Mouse (Mus musculus): ENCODE data around the gene Pacrg. TPM values are rescaled to one million over a fixed set of nuclear protein-coding genes. Genes with fewer than 3 reads are reported as not detected.

Gene Pacrg
- polyA plus RNA-seq, 1 experiment = 5.5 TPM

DNA sequence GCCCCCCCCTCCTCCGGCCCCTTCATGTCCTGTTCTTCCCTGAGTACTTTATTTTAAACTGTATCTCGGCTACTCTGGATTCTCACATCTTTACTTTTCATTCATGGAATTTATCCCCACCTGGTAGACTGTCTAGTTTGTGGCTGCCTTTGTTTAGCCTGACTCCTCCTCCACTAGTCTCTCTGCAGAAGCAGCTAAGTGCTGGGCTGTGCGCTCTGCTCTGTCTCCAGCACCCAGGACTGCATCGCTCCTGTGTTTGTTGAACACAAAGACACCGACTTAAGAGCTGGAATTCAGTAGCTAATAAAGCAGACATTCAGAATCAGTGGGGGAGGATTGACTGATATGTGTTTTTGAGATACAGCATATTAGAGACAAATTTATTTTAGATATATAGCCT, 391.7 kb downstream of the Pacrg start:
- H3K79me2 ChIP-seq (ENCODE audit: control insufficient read depth, insufficient read depth) = no peaks in the 10 kb centered on the region
- no peak overlapping the region for H3K4me3 ChIP-seq (ENCODE audit: insufficient read depth, poor library complexity, severe bottlenecking)
- no peak overlapping the region for H3ac ChIP-seq (ENCODE audit: control insufficient read depth, insufficient read length, low read depth)
- no peaks in the 10 kb centered on the region for H3K36me3 ChIP-seq (ENCODE audit: control insufficient read depth, insufficient read depth)
- no peaks in the 10 kb centered on the region for H3K27me3 ChIP-seq (ENCODE audit: control insufficient read depth, insufficient read depth, insufficient read length)
- H3K79me3 ChIP-seq (ENCODE audit: low read depth) = no peaks in the 10 kb centered on the region
- TF ChIP-seq MAX (IDR thresholded peaks at IDR 0.05) (no peak), USF1 (IDR thresholded peaks at IDR 0.05; ENCODE audit: low read depth) (no peak), MYOD1 (IDR thresholded peaks at IDR 0.05; ENCODE audit: control insufficient read depth, insufficient read length, low read depth) (no peak), CEBPB (IDR thresholded peaks at IDR 0.05; ENCODE audit: low read depth) (no peak), MYOG (IDR thresholded peaks at IDR 0.05; ENCODE audit: control insufficient read depth, extremely low read depth, insufficient read length) (no peak), FOSL1 (IDR thresholded peaks at IDR 0.05; ENCODE audit: insufficient read depth, low read length, poor library complexity, severe bottlenecking) (no peak), CTCF (IDR thresholded peaks at IDR 0.05; ENCODE audit: control insufficient read depth, insufficient read depth, insufficient read length) (no peak)

DNA sequence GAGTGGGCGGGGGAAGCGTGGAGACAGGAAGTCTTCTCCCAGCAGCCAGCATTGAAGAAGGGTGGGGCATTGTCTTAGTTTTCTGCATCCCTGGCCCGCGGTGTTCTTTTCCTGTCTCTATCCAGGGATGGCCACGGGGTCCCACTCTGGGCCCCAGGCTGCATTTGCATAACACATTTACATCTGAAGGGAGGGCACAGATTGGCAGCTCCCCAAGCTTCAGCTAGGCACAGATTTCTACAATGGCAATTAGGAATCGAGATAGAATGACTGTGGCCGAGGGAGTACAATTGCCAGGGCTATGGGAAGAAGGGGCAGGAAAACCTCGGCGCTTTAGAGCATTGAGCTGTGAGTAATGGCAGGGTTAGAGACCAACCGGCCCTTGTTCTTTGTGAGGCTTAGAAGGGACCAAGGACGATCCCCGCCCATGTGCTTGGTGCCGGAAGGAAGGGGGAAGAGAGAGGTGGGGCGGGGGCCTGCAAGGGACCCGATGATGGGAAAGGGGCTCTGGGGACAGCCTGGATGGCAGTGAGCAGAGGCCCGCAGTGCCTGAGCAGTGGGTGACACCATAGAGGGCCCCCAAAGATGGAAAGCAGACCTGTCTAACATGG, 398.5 kb downstream of the Pacrg start:
- Histone ChIP-seq H3ac (ENCODE audit: control insufficient read depth, insufficient read length, low read depth) (no peak overlapping the region), H3K4me3 (ENCODE audit: insufficient read depth, poor library complexity, severe bottlenecking) (no peak overlapping the region), H3K36me3 (ENCODE audit: control insufficient read depth, insufficient read depth) (no peaks in the 10 kb centered on the region), H3K27me3 (ENCODE audit: control insufficient read depth, insufficient read depth, insufficient read length) (no peaks in the 10 kb centered on the region), H3K79me3 (ENCODE audit: low read depth) (no peaks in the 10 kb centered on the region), H3K79me2 (ENCODE audit: control insufficient read depth, insufficient read depth) (no peaks in the 10 kb centered on the region)
- TF ChIP-seq MYOD1 (IDR thresholded peaks at IDR 0.05; ENCODE audit: control insufficient read depth, insufficient read length, low read depth) (no peak), MYOG (IDR thresholded peaks at IDR 0.05; ENCODE audit: control insufficient read depth, extremely low read depth, insufficient read length) (no peak), FOSL1 (IDR thresholded peaks at IDR 0.05; ENCODE audit: insufficient read depth, low read length, poor library complexity, severe bottlenecking) (no peak), MAX (IDR thresholded peaks at IDR 0.05) (no peak), CEBPB (IDR thresholded peaks at IDR 0.05; ENCODE audit: low read depth) (no peak), USF1 (IDR thresholded peaks at IDR 0.05; ENCODE audit: low read depth) (no peak), CTCF (IDR thresholded peaks at IDR 0.05; ENCODE audit: control insufficient read depth, insufficient read depth, insufficient read length) (no peak)

DNA sequence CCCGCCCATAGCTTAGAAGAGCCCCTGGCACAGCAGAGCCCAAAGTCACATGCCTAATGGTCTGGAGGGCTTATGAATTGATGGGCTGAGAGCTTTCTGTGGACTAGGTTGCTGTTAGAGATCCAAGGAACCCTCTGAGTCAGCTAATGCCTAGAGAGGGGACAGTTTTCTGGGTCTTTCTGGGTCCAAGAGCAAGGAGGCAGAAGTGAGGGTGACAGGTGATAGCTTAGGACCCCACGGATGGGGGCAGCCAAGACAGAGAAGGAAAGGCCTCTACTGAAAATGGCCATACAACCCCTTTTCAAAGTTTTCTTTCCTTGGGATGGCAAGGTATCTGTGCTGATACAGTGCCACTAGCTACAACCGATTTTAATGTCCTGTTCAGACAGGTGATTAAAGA, 399.1 kb downstream of the Pacrg start:
- H3ac ChIP-seq (ENCODE audit: control insufficient read depth, insufficient read length, low read depth) = no peak overlapping the region
- H3K79me2 ChIP-seq (ENCODE audit: control insufficient read depth, insufficient read depth) = no peaks in the 10 kb centered on the region
- H3K79me3 ChIP-seq (ENCODE audit: low read depth) = no peaks in the 10 kb centered on the region
- no peak for TF ChIP-seq CEBPB (IDR thresholded peaks at IDR 0.05; ENCODE audit: low read depth)
- TF ChIP-seq FOSL1 (IDR thresholded peaks at IDR 0.05; ENCODE audit: insufficient read depth, low read length, poor library complexity, severe bottlenecking) = no peak
- TF ChIP-seq MYOD1 (IDR thresholded peaks at IDR 0.05; ENCODE audit: control insufficient read depth, insufficient read length, low read depth) = no peak
- no peak for TF ChIP-seq USF1 (IDR thresholded peaks at IDR 0.05; ENCODE audit: low read depth)
- TF ChIP-seq MYOG (IDR thresholded peaks at IDR 0.05; ENCODE audit: control insufficient read depth, extremely low read depth, insufficient read length) = no peak
- TF ChIP-seq CTCF (IDR thresholded peaks at IDR 0.05; ENCODE audit: control insufficient read depth, insufficient read depth, insufficient read length) = no peak
- TF ChIP-seq MAX (IDR thresholded peaks at IDR 0.05) = no peak
- no peaks in the 10 kb centered on the region for H3K27me3 ChIP-seq (ENCODE audit: control insufficient read depth, insufficient read depth, insufficient read length)
- no peaks in the 10 kb centered on the region for H3K36me3 ChIP-seq (ENCODE audit: control insufficient read depth, insufficient read depth)
- no peak overlapping the region for H3K4me3 ChIP-seq (ENCODE audit: insufficient read depth, poor library complexity, severe bottlenecking)

DNA sequence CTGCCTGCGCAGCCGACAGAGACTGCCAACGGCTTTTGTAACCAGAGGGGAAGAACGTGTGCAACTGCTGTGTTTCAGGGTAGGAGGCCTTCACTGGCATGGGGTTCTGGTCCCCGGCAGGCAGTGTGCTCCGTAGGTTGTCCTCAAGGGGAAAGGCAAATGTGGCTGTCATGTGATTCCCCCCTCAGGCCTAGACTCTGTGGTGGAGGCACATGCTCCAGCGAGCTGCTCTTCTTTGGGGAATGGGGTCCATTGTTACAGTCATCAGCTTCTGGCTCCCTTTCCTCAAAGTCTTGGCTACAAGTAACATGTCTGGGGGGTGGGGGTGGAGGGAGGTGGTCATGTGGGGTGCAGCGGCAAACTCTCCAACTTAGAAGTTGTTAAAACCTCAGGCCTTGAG, 400.3 kb downstream of the Pacrg start:
- no peaks in the 10 kb centered on the region for H3K79me2 ChIP-seq (ENCODE audit: control insufficient read depth, insufficient read depth)
- no peaks in the 10 kb centered on the region for H3K27me3 ChIP-seq (ENCODE audit: control insufficient read depth, insufficient read depth, insufficient read length)
- TF ChIP-seq CTCF (IDR thresholded peaks at IDR 0.05; ENCODE audit: control insufficient read depth, insufficient read depth, insufficient read length) (no peak), FOSL1 (IDR thresholded peaks at IDR 0.05; ENCODE audit: insufficient read depth, low read length, poor library complexity, severe bottlenecking) (no peak), MYOG (IDR thresholded peaks at IDR 0.05; ENCODE audit: control insufficient read depth, extremely low read depth, insufficient read length) (no peak), MAX (IDR thresholded peaks at IDR 0.05) (no peak), USF1 (IDR thresholded peaks at IDR 0.05; ENCODE audit: low read depth) (no peak), CEBPB (IDR thresholded peaks at IDR 0.05; ENCODE audit: low read depth) (no peak), MYOD1 (IDR thresholded peaks at IDR 0.05; ENCODE audit: control insufficient read depth, insufficient read length, low read depth) (no peak)
- no peaks in the 10 kb centered on the region for H3K79me3 ChIP-seq (ENCODE audit: low read depth)
- no peak overlapping the region for H3ac ChIP-seq (ENCODE audit: control insufficient read depth, insufficient read length, low read depth)
- no peaks in the 10 kb centered on the region for H3K36me3 ChIP-seq (ENCODE audit: control insufficient read depth, insufficient read depth)
- H3K4me3 ChIP-seq (ENCODE audit: insufficient read depth, poor library complexity, severe bottlenecking) = no peak overlapping the region

- Histone ChIP-seq H3K79me2 (ENCODE audit: control insufficient read depth, insufficient read depth) (no peaks in the 10 kb centered on the region), H3ac (ENCODE audit: control insufficient read depth, insufficient read length, low read depth) (no peak overlapping the region), H3K36me3 (ENCODE audit: control insufficient read depth, insufficient read depth) (no peaks in the 10 kb centered on the region), H3K27me3 (ENCODE audit: control insufficient read depth, insufficient read depth, insufficient read length) (no peaks in the 10 kb centered on the region), H3K4me3 (ENCODE audit: insufficient read depth, poor library complexity, severe bottlenecking) (no peak overlapping the region), H3K79me3 (ENCODE audit: low read depth) (no peaks in the 10 kb centered on the region)
- TF ChIP-seq MYOD1 (IDR thresholded peaks at IDR 0.05; ENCODE audit: control insufficient read depth, insufficient read length, low read depth) (no peak), FOSL1 (IDR thresholded peaks at IDR 0.05; ENCODE audit: insufficient read depth, low read length, poor library complexity, severe bottlenecking) (no peak), USF1 (IDR thresholded peaks at IDR 0.05; ENCODE audit: low read depth) (no peak), CTCF (IDR thresholded peaks at IDR 0.05; ENCODE audit: control insufficient read depth, insufficient read depth, insufficient read length) (no peak), MAX (IDR thresholded peaks at IDR 0.05) (no peak), MYOG (IDR thresholded peaks at IDR 0.05; ENCODE audit: control insufficient read depth, extremely low read depth, insufficient read length) (no peak), CEBPB (IDR thresholded peaks at IDR 0.05; ENCODE audit: low read depth) (no peak)
These were observed 405.2 kb downstream of the Pacrg start for GRCm38 (mm10) chr17:10434867-10435266.
